Mouse (Mus musculus) forebrain, embryonic 14.5 days (tissue): ENCODE measurements around the gene Gm28041. TPM values are rescaled to one million over a fixed set of nuclear protein-coding genes. Genes with fewer than 3 reads are reported as not detected.
"Not testable (repeated sequence)": the region's sequence is repeated elsewhere in the genome, so short reads cannot be mapped to it uniquely, and the experiment has no call there.

ENCODE experiments used
- ATAC-seq: fragments of 200-750 bp; cut with Nextera tagmentation; 2 replicates; pipeline ENCODE4 v1.8.0; 2017; ENCODE audit warnings: mild to moderate bottlenecking, moderate library complexity
- DNase-seq: peaks from one replicate; pipeline ENCODE4 v3.0.0-alpha.2; 2015; ENCODE audit warnings: low spot score
- H3K27ac ChIP-seq: fragments of 300-500 bp; sonication (generic); 2 replicates; pipeline ENCODE4 v1.5.1; 2014; ENCODE audit warnings: low read depth, mild to moderate bottlenecking, control low read depth, low read length, moderate library complexity
- H3K27me3 ChIP-seq: fragments of 300-500 bp; sonication (generic); replicated peaks from 2 replicates; pipeline ENCODE4 v1.6.1; 2014; ENCODE audit warnings: low read length, control low read depth, mixed read lengths; ENCODE audit not compliant: control insufficient read depth, insufficient read depth
- H3K36me3 ChIP-seq: fragments of 300-500 bp; sonication (generic); 2 replicates; pipeline ENCODE4 v1.6.1; 2014; ENCODE audit warnings: low read length, control low read depth; ENCODE audit not compliant: control insufficient read depth, insufficient read depth
- H3K4me1 ChIP-seq: fragments of 300-500 bp; sonication (generic); 2 replicates; pipeline ENCODE4 v1.6.1; 2014; ENCODE audit warnings: antibody characterized with exemption, low read length, control low read depth; ENCODE audit not compliant: control insufficient read depth, insufficient read depth
- H3K4me2 ChIP-seq: fragments of 300-500 bp; sonication (generic); 2 replicates; pipeline ENCODE4 v1.6.1; 2014; ENCODE audit warnings: mild to moderate bottlenecking, control low read depth, low read length
- H3K4me3 ChIP-seq: fragments of 300-500 bp; sonication (generic); 2 replicates; pipeline ENCODE4 v1.5.1; 2014; ENCODE audit warnings: low read depth, low read length, control low read depth
- H3K9ac ChIP-seq: fragments of 300-500 bp; sonication (generic); 2 replicates; pipeline ENCODE4 v1.6.1; 2014; ENCODE audit warnings: mild to moderate bottlenecking, low read length, control low read depth, moderate library complexity
- H3K9me3 ChIP-seq: fragments of 300-500 bp; sonication (generic); replicated peaks from 2 replicates; pipeline ENCODE4 v1.6.1; 2016; ENCODE audit warnings: low read length, control low read depth, mixed read lengths; ENCODE audit not compliant: control insufficient read depth
- WGBS: fragments of 180-500 bp; shearing (Covaris S2); extraction: QIAGEN DNeasy Blood & Tissue Kit; methylation state at CpG from one replicate; pipeline ENCODE4 v1.1.7; 2014; 5-methylcytosine and 5-hydroxymethylcytosine counted together
- polyA plus RNA-seq: library from polyadenylated mRNA; unstranded; fragments of >200 nt; fragmentation: Nextera tagmentation; extraction: Ambion mirVana; gene quantifications from 2 replicates; pipeline ENCODE4 v1.2.1, GENCODE M21; 2014

The Gm28041 gene
- not detected in 2 replicates for polyA plus RNA-seq

GRCm38 (mm10) chr13:67375050-67375911, at the start of gene Gm28041, which contains the start of gene Zfp456:
Gm28041 (minus strand) TSS chr13:67375733.
Zfp456 (minus strand) TSS chr13:67375810.
- not testable (repeated sequence) for H3K9me3 ChIP-seq, H3K27me3 ChIP-seq, H3K36me3 ChIP-seq, H3K27ac ChIP-seq, H3K4me1 ChIP-seq
- H3K4me3 ChIP-seq = peak within 1 kb of the TSS; percentile 27
- peak within 1 kb of the TSS; percentile 13; the same call in 1 of the 2 replicates for H3K9ac ChIP-seq
- DNase-seq (peak; percentile 67), ATAC-seq (peak; percentile 94)
- WGBS = 21% methylated on average over 13 of the region's 15 CpGs
- H3K4me2 ChIP-seq = peak within 1 kb of the TSS; percentile 49

GRCm38 (mm10) chr13:67422532-67422931, 47.0 kb upstream of the Gm28041 start:
- WGBS = 76% methylated on average over 2 of the region's 2 CpGs
- H3K27me3 ChIP-seq, H3K36me3 ChIP-seq, ATAC-seq, H3K27ac ChIP-seq, DNase-seq, H3K4me1 ChIP-seq, H3K9ac ChIP-seq, H3K4me2 ChIP-seq, H3K4me3 ChIP-seq, H3K9me3 ChIP-seq: not testable (repeated sequence)

- H3K9me3 ChIP-seq = no peaks in the 10 kb centered on the region
- H3K27ac ChIP-seq = no peak within 1 kb of the TSS
- DNase-seq (peak; percentile 64), ATAC-seq (peak; percentile 87)
- 2% methylated on average over 22 of the region's 22 CpGs for WGBS
- no peaks in the 10 kb centered on the region for H3K27me3 ChIP-seq
- H3K36me3 ChIP-seq = no peaks in the 10 kb centered on the region
- H3K4me3 ChIP-seq = peak within 1 kb of the TSS; percentile 41
- H3K4me2 ChIP-seq = peak within 1 kb of the TSS; percentile 66
- H3K4me1 ChIP-seq = no peaks in the 10 kb centered on the region
- H3K9ac ChIP-seq = peak within 1 kb of the TSS; percentile 53
Measured at GRCm38 (mm10) chr13:67421207-67421857, 45.8 kb upstream of the Gm28041 start, which contains the start of gene Zfp459. Zfp459 (minus strand) TSS chr13:67421418.

- Histone ChIP-seq H3K4me3 (peak overlapping the region; percentile 41), H3K27ac (no peak overlapping the region), H3K36me3 (no peaks in the 10 kb centered on the region), H3K4me1 (no peaks in the 10 kb centered on the region), H3K4me2 (peak overlapping the region; percentile 66), H3K9me3 (no peaks in the 10 kb centered on the region), H3K27me3 (no peaks in the 10 kb centered on the region), H3K9ac (peak overlapping the region; percentile 53)
- ATAC-seq (peak; percentile 10; the same call in 1 of the 2 replicates), DNase-seq (no peak)
- WGBS = 33% methylated on average over 11 of the region's 11 CpGs
Measured at GRCm38 (mm10) chr13:67420558-67421206, 45.1 kb upstream of the Gm28041 start.

- no peak overlapping the region for H3K4me2 ChIP-seq
- no peak for DNase-seq
- no peaks in the 10 kb centered on the region for H3K4me1 ChIP-seq
- H3K9me3 ChIP-seq = no peaks in the 10 kb centered on the region
- H3K27ac ChIP-seq = no peak overlapping the region
- no peak overlapping the region for H3K9ac ChIP-seq
- no peaks in the 10 kb centered on the region for H3K36me3 ChIP-seq
- H3K27me3 ChIP-seq = no peaks in the 10 kb centered on the region
- H3K4me3 ChIP-seq = no peak overlapping the region
- WGBS = 86% methylated on average over 3 of the region's 3 CpGs
- ATAC-seq = no peak
Measured at GRCm38 (mm10) chr13:67416811-67417210, 41.3 kb upstream of the Gm28041 start.

GRCm38 (mm10) chr13:67415759-67416158, 40.2 kb upstream of the Gm28041 start:
- no peaks in the 10 kb centered on the region for H3K36me3 ChIP-seq
- no peaks in the 10 kb centered on the region for H3K9me3 ChIP-seq
- DNase-seq (no peak), ATAC-seq (no peak)
- H3K27me3 ChIP-seq = no peaks in the 10 kb centered on the region
- WGBS = 90% methylated on average over 6 of the region's 6 CpGs
- no peak overlapping the region for H3K4me2 ChIP-seq
- no peaks in the 10 kb centered on the region for H3K4me1 ChIP-seq
- H3K4me3 ChIP-seq = no peak overlapping the region
- no peak overlapping the region for H3K9ac ChIP-seq
- H3K27ac ChIP-seq = no peak overlapping the region

GRCm38 (mm10) chr13:67413634-67414033, 38.1 kb upstream of the Gm28041 start:
- H3K4me2 ChIP-seq, H3K27me3 ChIP-seq, H3K36me3 ChIP-seq, H3K4me3 ChIP-seq, H3K27ac ChIP-seq, H3K4me1 ChIP-seq, DNase-seq, H3K9ac ChIP-seq, ATAC-seq, H3K9me3 ChIP-seq: not testable (repeated sequence)
- WGBS = 76% methylated on average over 3 of the region's 3 CpGs

GRCm38 (mm10) chr13:67399183-67399903, 23.8 kb upstream of the Gm28041 start, which contains the start of gene Zfp429:
Zfp429 (minus strand) TSS chr13:67399819.
- H3K9ac ChIP-seq = peak within 1 kb of the TSS; percentile 62
- H3K36me3 ChIP-seq, H3K4me1 ChIP-seq, H3K27me3 ChIP-seq, H3K27ac ChIP-seq, H3K9me3 ChIP-seq: not testable (repeated sequence)
- H3K4me3 ChIP-seq = peak within 1 kb of the TSS; percentile 47
- peak within 1 kb of the TSS; percentile 61 for H3K4me2 ChIP-seq
- 3% methylated on average over 14 of the region's 16 CpGs for WGBS
- DNase-seq = peak; percentile 82
- peak; percentile 97 for ATAC-seq
